Mouse (Mus musculus) cortical plate, adult 2 months (tissue): ENCODE results near the gene Tssk2.

Experiments
- CTCF ChIP-seq: fragments of 200-500 bp; IDR thresholded peaks from 2 replicates; pipeline ENCODE4 v1.5.1; 2011; ENCODE audit warnings: mild to moderate bottlenecking, control low read depth, low read length; ENCODE audit not compliant: insufficient read depth; ENCODE audit errors: extremely low read depth
- POLR2A ChIP-seq: fragments of 200-500 bp; IDR thresholded peaks from 2 replicates; pipeline ENCODE4 v1.6.1; 2011; ENCODE audit warnings: mild to moderate bottlenecking, low read length, control low read depth; ENCODE audit not compliant: insufficient read depth; ENCODE audit errors: extremely low read depth

- TF ChIP-seq CTCF (no peak), POLR2A (peak; percentile 51; the same call in 1 of the 2 replicates)
Observed at GRCm38 (mm10) chr16:17891567-17891959, 6.9 kb upstream of the Tssk2 start, which contains the start of gene Gm20518.
